Mouse (Mus musculus): ENCODE results near the gene a. TPM values are rescaled to one million over a fixed set of nuclear protein-coding genes. Genes with fewer than 3 reads are reported as not detected.

Gene a
- not detected in 2 replicates for total RNA-seq (2014; fragmentation: Nextera tagmentation)
- not detected in 2 replicates for total RNA-seq (2017)
- polyA plus RNA-seq (2012), result 0.15 and 0.44 TPM in 2 replicates

DNA sequence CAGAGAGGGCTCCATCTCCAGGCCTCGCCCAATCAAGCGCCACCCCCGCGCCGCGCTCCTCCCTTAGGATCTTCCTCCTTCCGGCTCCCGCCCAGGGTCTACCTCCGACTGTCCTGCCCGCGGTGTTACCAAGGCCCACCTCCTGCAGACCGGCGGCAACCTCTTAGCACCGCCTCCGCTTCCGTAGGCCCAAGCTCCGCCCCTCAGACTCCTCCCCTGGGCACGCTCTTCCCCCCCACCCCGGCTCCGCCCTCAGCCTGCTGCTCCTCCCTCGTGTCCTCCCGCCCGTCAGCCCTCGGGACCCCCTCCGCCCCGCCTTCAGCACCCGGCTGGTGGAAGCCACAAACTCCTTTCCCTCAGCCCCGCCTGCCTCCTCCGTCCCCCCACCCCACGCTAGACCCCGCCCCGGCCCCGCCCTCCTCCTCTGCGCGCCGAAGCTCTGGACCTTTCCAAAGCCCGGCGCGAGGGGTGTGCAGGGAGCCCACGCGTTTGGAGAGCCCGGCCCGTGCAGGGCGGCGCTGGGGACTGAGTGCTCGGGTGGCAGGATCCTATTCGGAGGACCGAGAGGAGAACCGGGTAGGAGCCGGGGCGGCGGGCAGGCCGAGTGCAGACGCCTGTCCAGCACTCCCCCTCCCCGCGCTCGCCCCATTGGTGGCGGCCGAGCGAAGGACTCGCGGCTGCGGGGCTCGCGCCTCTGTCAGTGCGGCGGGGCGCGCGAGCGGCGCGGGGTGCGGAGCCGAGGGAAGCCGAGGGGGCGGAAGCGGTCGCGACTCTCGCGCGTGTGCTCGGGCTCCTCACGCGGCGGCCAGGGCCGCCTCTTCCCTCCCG lies at the start of gene a, which contains the start of gene Raly:
Gene a (plus strand): TSS at position 747 of the 828 bp plus-strand sequence.
Gene Raly (plus strand): TSS at position 441 of the 828 bp plus-strand sequence.
- Histone ChIP-seq H3K27me3 (ENCODE audit: insufficient read depth, low read length) (no peaks in the 10 kb centered on the region), H3K9me3 (replicated peaks) (no peaks in the 10 kb centered on the region), H3K4me1 (ENCODE audit: insufficient read depth, low read depth, low read length) (peaks cover 62% of the 10 kb centered on the region), H3K4me3 (ENCODE audit: low read depth, low read length) (peak within 1 kb of the TSS; percentile 83), H3K36me3 (replicated peaks) (peaks cover 27% of the 10 kb centered on the region)
- ATAC-seq (ENCODE audit: extremely low read depth, insufficient number of reproducible peaks, low FRiP score, poor library complexity, severe bottlenecking) (peak; percentile 94), DNase-seq (ENCODE audit: low spot score) (peak; percentile 91)
- TF ChIP-seq GATA2 (IDR thresholded peaks at IDR 0.05; ENCODE audit: borderline replicate concordance, low read depth, low read length) (no peak), GATA1 (IDR thresholded peaks at IDR 0.05; ENCODE audit: borderline replicate concordance, low read length) (no peak), POLR2AphosphoS5 (IDR thresholded peaks at IDR 0.05; ENCODE audit: insufficient replicate concordance, low read depth, low read length) (no peak)

DNA sequence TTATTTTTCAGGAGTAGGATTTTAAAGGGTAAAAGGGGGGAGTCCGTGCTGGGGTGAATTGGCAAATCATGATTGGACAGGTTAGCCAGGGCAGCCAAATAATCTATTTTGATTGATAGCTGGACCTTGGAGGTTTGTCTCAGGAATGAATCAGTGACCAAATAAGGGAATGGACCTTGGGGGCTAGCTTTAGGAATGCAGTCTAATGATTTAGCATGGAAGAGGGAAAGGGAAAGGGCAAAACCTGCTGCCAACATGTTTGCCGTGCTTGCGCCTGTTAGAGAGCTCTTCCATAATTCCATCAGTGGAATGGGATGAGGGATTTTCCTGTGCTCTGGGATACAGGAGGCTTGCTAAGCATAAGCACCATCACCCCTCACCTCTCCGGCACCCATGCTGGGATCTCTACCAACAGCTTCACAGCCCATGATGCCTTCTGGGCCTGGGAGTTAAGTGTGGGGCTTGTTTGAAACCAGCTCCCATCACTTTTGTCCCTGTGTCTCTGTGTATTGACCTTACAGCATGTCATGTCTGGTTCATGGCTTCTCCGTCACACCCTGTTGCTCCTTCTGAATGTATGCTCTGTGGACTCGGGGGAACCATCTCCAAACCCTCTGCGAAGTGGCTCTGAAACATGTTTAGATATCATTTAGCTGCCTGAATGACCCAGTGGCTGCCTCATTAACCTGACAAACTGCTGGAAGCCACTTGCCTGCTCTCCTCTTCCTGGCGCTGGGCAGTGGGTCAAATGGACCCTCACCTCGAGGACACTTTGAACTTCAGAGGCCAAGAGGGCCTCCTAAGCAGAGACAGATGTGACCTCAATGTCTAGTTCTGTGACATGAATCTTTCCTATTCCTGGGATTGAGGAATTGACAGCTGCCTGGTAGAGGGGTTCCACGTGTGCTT lies 48.0 kb upstream of the a start:
- Histone ChIP-seq H3K9me3 (replicated peaks) (no peaks in the 10 kb centered on the region; the same call in 1 of the 2 replicates), H3K4me1 (ENCODE audit: insufficient read depth, low read depth, low read length) (no peaks in the 10 kb centered on the region), H3K4me3 (ENCODE audit: low read depth, low read length) (no peak overlapping the region), H3K36me3 (replicated peaks) (no peaks in the 10 kb centered on the region), H3K27me3 (ENCODE audit: insufficient read depth, low read length) (peaks cover 51% of the 10 kb centered on the region)
- no peak for ATAC-seq (ENCODE audit: extremely low read depth, insufficient number of reproducible peaks, low FRiP score, poor library complexity, severe bottlenecking)
- TF ChIP-seq GATA2 (IDR thresholded peaks at IDR 0.05; ENCODE audit: borderline replicate concordance, low read depth, low read length), result no peak
- no peak for TF ChIP-seq CTCF (IDR thresholded peaks at IDR 0.05; ENCODE audit: low read depth, low read length)
- TF ChIP-seq POLR2AphosphoS5 (IDR thresholded peaks at IDR 0.05; ENCODE audit: insufficient replicate concordance, low read depth, low read length), result no peak
- no peak for DNase-seq (ENCODE audit: low spot score)

DNA sequence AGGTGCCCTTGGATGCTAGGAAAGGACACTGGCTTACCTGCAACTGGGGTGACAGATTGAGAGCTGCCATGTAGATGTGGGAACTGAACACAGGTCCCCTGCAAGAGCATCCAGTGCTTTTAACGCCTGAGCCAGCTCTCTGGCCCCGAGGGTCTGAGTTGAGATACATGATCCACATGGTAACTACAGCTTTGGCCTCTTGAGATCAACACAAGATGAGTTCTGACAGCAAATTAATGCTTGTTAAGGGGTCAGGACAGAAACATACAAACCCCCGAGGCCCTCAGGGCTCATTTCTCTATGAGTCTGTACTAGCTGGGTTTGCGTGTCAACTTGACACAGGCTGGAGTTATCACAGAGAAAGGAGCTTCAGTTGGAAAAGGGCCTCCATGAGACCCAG lies 47.3 kb upstream of the a start:
- peaks cover 3% of the 10 kb centered on the region for H3K9me3 ChIP-seq (replicated peaks)
- ATAC-seq (ENCODE audit: extremely low read depth, insufficient number of reproducible peaks, low FRiP score, poor library complexity, severe bottlenecking), result no peak
- no peak overlapping the region for H3K4me3 ChIP-seq (ENCODE audit: low read depth, low read length)

DNA sequence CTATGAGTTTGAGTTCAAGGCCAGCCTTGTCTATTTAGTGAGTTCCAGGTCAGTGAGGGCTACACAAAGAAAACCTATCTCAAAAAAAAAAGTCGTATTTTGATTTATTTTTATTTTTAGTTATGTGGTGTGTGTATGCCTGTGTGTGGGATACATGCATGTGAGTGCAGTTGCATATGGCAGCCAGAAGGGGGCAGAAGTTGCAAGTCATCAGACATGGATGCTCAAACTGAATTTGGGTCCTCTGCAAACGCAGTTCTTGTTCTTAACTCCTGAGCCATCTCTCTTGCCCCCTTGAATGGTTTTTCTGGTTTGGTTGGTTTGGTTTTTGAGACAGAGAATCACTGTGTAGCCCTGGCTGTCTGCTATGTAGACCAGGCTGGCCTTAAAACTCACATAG lies 42.8 kb upstream of the a start:
- TF ChIP-seq GATA2 (IDR thresholded peaks at IDR 0.05; ENCODE audit: borderline replicate concordance, low read depth, low read length) (no peak), TAL1 (conservative IDR thresholded peaks at IDR 0.05; ENCODE audit: low read depth, low read length) (no peak), GATA1 (IDR thresholded peaks at IDR 0.05; ENCODE audit: borderline replicate concordance, low read length) (no peak), CTCF (IDR thresholded peaks at IDR 0.05; ENCODE audit: low read depth, low read length) (no peak), POLR2AphosphoS5 (IDR thresholded peaks at IDR 0.05; ENCODE audit: insufficient replicate concordance, low read depth, low read length) (no peak)
- Histone ChIP-seq H3K9me3 (replicated peaks) (peaks cover 3% of the 10 kb centered on the region), H3K4me1 (ENCODE audit: insufficient read depth, low read depth, low read length) (peaks cover 7% of the 10 kb centered on the region), H3K36me3 (replicated peaks) (no peaks in the 10 kb centered on the region), H3K27me3 (ENCODE audit: insufficient read depth, low read length) (peaks cover 26% of the 10 kb centered on the region), H3K4me3 (ENCODE audit: low read depth, low read length) (no peak overlapping the region)
- ATAC-seq (ENCODE audit: extremely low read depth, insufficient number of reproducible peaks, low FRiP score, poor library complexity, severe bottlenecking), result no peak
- no peak for DNase-seq (ENCODE audit: low spot score)

More for the DNA sequence above, 47.3 kb upstream of the a start:
- no peak for DNase-seq (ENCODE audit: low spot score)
- TF ChIP-seq TAL1 (conservative IDR thresholded peaks at IDR 0.05; ENCODE audit: low read depth, low read length), result no peak
- no peak for TF ChIP-seq POLR2AphosphoS5 (IDR thresholded peaks at IDR 0.05; ENCODE audit: insufficient replicate concordance, low read depth, low read length)
- no peak for TF ChIP-seq GATA2 (IDR thresholded peaks at IDR 0.05; ENCODE audit: borderline replicate concordance, low read depth, low read length)
- TF ChIP-seq GATA1 (IDR thresholded peaks at IDR 0.05; ENCODE audit: borderline replicate concordance, low read length), result no peak
- TF ChIP-seq CTCF (IDR thresholded peaks at IDR 0.05; ENCODE audit: low read depth, low read length), result no peak
- Histone ChIP-seq H3K27me3 (ENCODE audit: insufficient read depth, low read length) (peaks cover 48% of the 10 kb centered on the region), H3K36me3 (replicated peaks) (no peaks in the 10 kb centered on the region), H3K4me1 (ENCODE audit: insufficient read depth, low read depth, low read length) (no peaks in the 10 kb centered on the region)

DNA sequence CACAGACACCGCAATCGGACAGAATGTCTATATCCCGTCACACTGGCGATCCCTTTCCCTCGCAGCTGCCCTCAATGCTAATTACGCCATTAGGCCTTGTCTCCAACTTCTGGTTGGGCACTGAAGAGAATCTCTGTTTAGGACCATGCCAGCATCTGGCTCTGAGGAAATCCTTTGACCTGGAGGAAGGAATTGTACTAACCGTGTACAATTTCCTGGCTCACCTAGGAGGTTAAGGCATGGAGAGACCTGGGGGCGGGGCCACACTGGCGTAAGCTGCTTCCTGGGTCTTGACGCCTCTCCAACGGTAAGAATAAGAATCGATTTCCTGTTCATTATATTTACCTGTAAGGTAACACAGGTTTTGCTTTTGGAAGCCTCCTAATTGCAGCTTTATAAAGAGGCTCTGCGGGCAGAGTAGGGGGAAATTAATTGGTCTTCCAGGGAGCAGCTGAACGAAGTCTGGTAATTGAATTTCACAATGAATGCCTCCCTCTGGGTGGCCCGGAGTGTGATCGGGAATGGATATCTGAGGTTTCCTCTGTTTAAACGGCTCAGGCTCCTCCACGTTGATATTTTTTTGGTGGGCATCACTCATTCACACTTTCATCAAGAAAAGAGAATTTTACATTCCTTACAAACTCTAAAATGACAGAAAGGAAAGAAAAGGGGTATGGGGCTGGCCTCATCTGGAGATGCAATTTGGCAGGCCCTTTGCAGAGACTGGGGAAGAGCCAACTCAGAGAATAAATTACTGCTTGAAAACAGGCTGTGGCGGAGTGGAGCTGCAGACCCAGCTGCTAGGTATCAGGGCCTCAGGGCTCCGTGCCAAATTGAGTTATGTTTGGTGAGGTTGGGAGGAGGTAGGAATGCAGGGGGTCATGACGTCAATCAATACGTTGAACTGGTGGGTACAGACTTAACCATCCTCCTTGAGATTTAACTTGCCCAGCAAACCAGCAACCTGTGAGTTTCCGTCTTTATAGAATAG lies 41.9 kb upstream of the a start:
- ATAC-seq (ENCODE audit: extremely low read depth, insufficient number of reproducible peaks, low FRiP score, poor library complexity, severe bottlenecking) (no peak), DNase-seq (ENCODE audit: low spot score) (no peak)
- Histone ChIP-seq H3K4me3 (ENCODE audit: low read depth, low read length) (no peak overlapping the region), H3K27me3 (ENCODE audit: insufficient read depth, low read length) (peaks cover 20% of the 10 kb centered on the region), H3K4me1 (ENCODE audit: insufficient read depth, low read depth, low read length) (peaks cover 7% of the 10 kb centered on the region), H3K9me3 (replicated peaks) (peaks cover 3% of the 10 kb centered on the region), H3K36me3 (replicated peaks) (no peaks in the 10 kb centered on the region)
- no peak for TF ChIP-seq GATA1 (IDR thresholded peaks at IDR 0.05; ENCODE audit: borderline replicate concordance, low read length)
- TF ChIP-seq GATA2 (IDR thresholded peaks at IDR 0.05; ENCODE audit: borderline replicate concordance, low read depth, low read length), result no peak
- TF ChIP-seq CTCF (IDR thresholded peaks at IDR 0.05; ENCODE audit: low read depth, low read length), result no peak
- TF ChIP-seq POLR2AphosphoS5 (IDR thresholded peaks at IDR 0.05; ENCODE audit: insufficient replicate concordance, low read depth, low read length), result no peak
- no peak for TF ChIP-seq TAL1 (conservative IDR thresholded peaks at IDR 0.05; ENCODE audit: low read depth, low read length)

Data from G1E (cell line).